Mouse (Mus musculus) T-helper 1 cell (primary cell): ENCODE results near the gene Gm28557.
"Not testable (repeated sequence)": the region's sequence is repeated elsewhere in the genome, so short reads cannot be mapped to it uniquely, and the experiment has no call there.

ENCODE experiments used
- in situ Hi-C: fragments of 300-600 bp; cut with MboI, MseI; formaldehyde crosslinking; loops from one replicate; pipeline ENCODE4 v1.15.1; 2025; ENCODE audit warnings: high pct_unique_total_duplicates

Gm28557 gene

GRCm38 (mm10) chr13:67108194-67108820 is at the start of gene Gm28557:
Gm28557 (minus strand) TSS chr13:67108604.
- in situ Hi-C loops, result no loop called here

- in situ Hi-C loops, result no loop called here
Measured at GRCm38 (mm10) chr13:67128038-67128721, 19.8 kb upstream of the Gm28557 start.

- in situ Hi-C loops, result not testable (repeated sequence)
Measured at GRCm38 (mm10) chr13:67127507-67127906, 19.1 kb upstream of the Gm28557 start.

GRCm38 (mm10) chr13:67124460-67124859 is 16.1 kb upstream of the Gm28557 start:
- in situ Hi-C loops, result loop anchor here (5.0 kb wide), 1 partner anchor 183 kb away; the partner anchor contains the start of gene Zfp457

GRCm38 (mm10) chr13:67121360-67121759 is 13.0 kb upstream of the Gm28557 start, which contains the start of gene Zfp759:
Zfp759 (plus strand) TSS chr13:67121660.
- in situ Hi-C loops, result loop anchor here (5.0 kb wide), 1 partner anchor 186 kb away; the partner anchor contains the start of gene Zfp457

- in situ Hi-C loops, result not testable (repeated sequence)
Measured at GRCm38 (mm10) chr13:67116163-67116562, 7.8 kb upstream of the Gm28557 start, which contains the start of gene Rslcan18. Rslcan18 (minus strand) TSS chr13:67116263.

- in situ Hi-C loops, result no loop called here
Measured at GRCm38 (mm10) chr13:67113287-67113686, 4.9 kb upstream of the Gm28557 start.

- in situ Hi-C loops, result no loop called here
Measured at GRCm38 (mm10) chr13:67112096-67112495, 3.7 kb upstream of the Gm28557 start.

GRCm38 (mm10) chr13:67108821-67109206 is 410 bp upstream of the Gm28557 start:
- in situ Hi-C loops, result no loop called here

- in situ Hi-C loops, result no loop called here
Measured at GRCm38 (mm10) chr13:67107681-67108080, 723 bp downstream of the Gm28557 start.

- in situ Hi-C loops, result no loop called here
Measured at GRCm38 (mm10) chr13:67097876-67098275, 10.5 kb downstream of the Gm28557 start, which contains the start of gene Zfp708. Zfp708 (minus strand) TSS chr13:67097976.

- in situ Hi-C loops, result no loop called here
Measured at GRCm38 (mm10) chr13:67090154-67090553, 18.2 kb downstream of the Gm28557 start.

- in situ Hi-C loops, result no loop called here
Measured at GRCm38 (mm10) chr13:67081946-67082345, 26.5 kb downstream of the Gm28557 start.

GRCm38 (mm10) chr13:67081142-67081713 is 27.2 kb downstream of the Gm28557 start:
- in situ Hi-C loops, result no loop called here

- in situ Hi-C loops, result no loop called here
Measured at GRCm38 (mm10) chr13:67077244-67077643, 31.2 kb downstream of the Gm28557 start.

GRCm38 (mm10) chr13:67072786-67073185 is 35.6 kb downstream of the Gm28557 start:
- in situ Hi-C loops, result no loop called here

- in situ Hi-C loops, result no loop called here
Measured at GRCm38 (mm10) chr13:67065386-67065785, 43.0 kb downstream of the Gm28557 start.

GRCm38 (mm10) chr13:67062427-67062826 is 46.0 kb downstream of the Gm28557 start:
- in situ Hi-C loops, result no loop called here

GRCm38 (mm10) chr13:67060786-67061358 is 47.5 kb downstream of the Gm28557 start, which contains the start of gene Zfp712:
Zfp712 (minus strand) TSS chr13:67061170.
- in situ Hi-C loops, result no loop called here

GRCm38 (mm10) chr13:67060161-67060785 is 48.1 kb downstream of the Gm28557 start:
- in situ Hi-C loops, result no loop called here
